Mouse (Mus musculus): ENCODE results near the gene Pxdn. TPM values are rescaled to one million over a fixed set of nuclear protein-coding genes. Genes with fewer than 3 reads are reported as not detected.

Gene Pxdn
- polyA plus RNA-seq, 1 experiment from 2014 or later, result 33.9 TPM

Other genes with a start within 250 kb of the Pxdn start
- not detected in 2 replicates for gene Tpo, start 195.0 kb downstream of the Pxdn start, polyA plus RNA-seq (2014; fragmentation: Nextera tagmentation; extraction: Ambion mirVana)